Mouse (Mus musculus): ENCODE results near the gene Atcay. TPM values are rescaled to one million over a fixed set of nuclear protein-coding genes. Genes with fewer than 3 reads are reported as not detected.
A peak's percentile ranks its signal among the peaks of the same experiment; 100 is the strongest.

Atcay gene
- total and polyA plus RNA-seq, 3 experiments = 0.19 to 0.33 TPM; not detected in 1

DNA sequence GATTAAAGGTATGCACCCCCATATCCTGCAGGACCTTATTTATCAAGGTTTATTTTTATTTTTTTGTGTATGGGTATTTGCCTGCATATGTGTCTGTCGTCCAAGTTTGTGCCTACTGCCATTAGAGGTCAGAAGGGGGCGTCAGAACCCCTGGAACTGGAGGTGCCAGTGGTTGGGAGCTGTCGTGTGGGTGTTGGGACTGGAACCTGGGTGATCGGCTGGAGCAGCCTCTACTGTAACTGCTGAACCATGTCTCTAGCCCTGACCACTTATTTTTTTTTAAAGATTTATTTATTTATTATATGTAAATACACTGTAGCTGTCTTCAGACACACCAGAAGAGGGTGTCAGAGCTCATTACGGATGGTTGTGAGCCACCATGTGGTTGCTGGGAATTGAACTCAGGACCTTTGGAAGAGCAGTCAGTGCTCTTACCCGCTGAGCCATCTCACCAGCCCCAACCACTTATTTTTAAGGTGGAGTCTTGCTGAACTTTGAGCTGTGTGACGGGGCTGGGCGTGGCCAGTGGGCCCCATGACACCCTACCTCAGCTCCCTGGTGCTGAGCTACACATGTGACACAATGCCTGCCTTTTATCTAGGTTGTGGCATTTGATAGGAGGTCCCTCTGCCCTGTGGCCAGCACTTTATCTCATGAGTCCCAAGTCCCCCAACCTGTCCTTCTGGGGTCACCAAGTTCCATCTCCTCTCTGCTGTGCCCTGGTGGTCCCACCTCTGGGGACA lies 27.5 kb downstream of the Atcay start:
- Histone ChIP-seq H3K9ac (ENCODE audit: control insufficient read depth, low read depth, low read length, poor library complexity, severe bottlenecking) (no peak overlapping the region), H3K79me2 (ENCODE audit: control insufficient read depth, insufficient read depth, low read length, poor library complexity) (no peaks in the 10 kb centered on the region), H3K9me3 (replicated peaks; ENCODE audit: insufficient read depth, low read length) (no peaks in the 10 kb centered on the region), H3K36me3 (ENCODE audit: control insufficient read depth in 1 of 2, insufficient read depth in 2 of 2, low read length in 2 of 2) (no peaks in the 10 kb centered on the region; a peak in 1 of 4 replicates), H3K27me3 (ENCODE audit: control insufficient read depth in 1 of 2, insufficient read depth in 2 of 2, low read length in 2 of 2) (no peaks in the 10 kb centered on the region), H3K4me3 (ENCODE audit: control insufficient read depth in 1 of 2, insufficient read depth in 1 of 2, low read depth in 2 of 2, low read length in 2 of 2) (no peak overlapping the region), H3K4me1 (ENCODE audit: control insufficient read depth in 1 of 2, insufficient read depth in 2 of 2, low read length in 2 of 2) (peaks cover 0 to 6% of the 10 kb centered on the region in 2 experiments; a peak in 1 of 4 replicates), H3K27ac (ENCODE audit: control insufficient read depth, low read depth, low read length) (no peak overlapping the region)
- TF ChIP-seq SMC3 (IDR thresholded peaks at IDR 0.05; ENCODE audit: low read depth, low read length) (peak; percentile 46), SIN3A (IDR thresholded peaks at IDR 0.05; ENCODE audit: low read length) (peak; percentile 37; the same call in 1 of the 2 replicates), RAD21 (IDR thresholded peaks at IDR 0.05; ENCODE audit: low read depth, low read length) (peak; percentile 34), ETS1 (IDR thresholded peaks at IDR 0.05; ENCODE audit: low read depth, low read length) (no peak), USF1 (IDR thresholded peaks at IDR 0.05; ENCODE audit: low read depth, low read length) (peak; percentile 79), CTCF (IDR thresholded peaks at IDR 0.05 in 2 of 3, conservative IDR thresholded peaks at IDR 0.05 in 1 of 3; ENCODE audit: control insufficient read depth in 1 of 3, insufficient read depth in 1 of 3, low read depth in 2 of 3, low read length in 3 of 3, poor library complexity in 1 of 3, severe bottlenecking in 1 of 3) (peak; percentile 10 to 42 (median 39); a peak in 5 of 6 replicates), MAZ (IDR thresholded peaks at IDR 0.05; ENCODE audit: low read depth, low read length) (no peak; the same call in 1 of the 2 replicates), TBP (IDR thresholded peaks at IDR 0.05; ENCODE audit: low read depth, low read length) (peak; percentile 93), GATA1 (IDR thresholded peaks at IDR 0.05; ENCODE audit: low read depth, low read length) (peak; percentile 34; the same call in 1 of the 2 replicates), MXI1 (IDR thresholded peaks at IDR 0.05; ENCODE audit: low read depth, low read length) (peak; percentile 63; the same call in 1 of the 2 replicates)
- peak; percentile 83 for DNase-seq (ENCODE audit: low read depth, low spot score)

DNA sequence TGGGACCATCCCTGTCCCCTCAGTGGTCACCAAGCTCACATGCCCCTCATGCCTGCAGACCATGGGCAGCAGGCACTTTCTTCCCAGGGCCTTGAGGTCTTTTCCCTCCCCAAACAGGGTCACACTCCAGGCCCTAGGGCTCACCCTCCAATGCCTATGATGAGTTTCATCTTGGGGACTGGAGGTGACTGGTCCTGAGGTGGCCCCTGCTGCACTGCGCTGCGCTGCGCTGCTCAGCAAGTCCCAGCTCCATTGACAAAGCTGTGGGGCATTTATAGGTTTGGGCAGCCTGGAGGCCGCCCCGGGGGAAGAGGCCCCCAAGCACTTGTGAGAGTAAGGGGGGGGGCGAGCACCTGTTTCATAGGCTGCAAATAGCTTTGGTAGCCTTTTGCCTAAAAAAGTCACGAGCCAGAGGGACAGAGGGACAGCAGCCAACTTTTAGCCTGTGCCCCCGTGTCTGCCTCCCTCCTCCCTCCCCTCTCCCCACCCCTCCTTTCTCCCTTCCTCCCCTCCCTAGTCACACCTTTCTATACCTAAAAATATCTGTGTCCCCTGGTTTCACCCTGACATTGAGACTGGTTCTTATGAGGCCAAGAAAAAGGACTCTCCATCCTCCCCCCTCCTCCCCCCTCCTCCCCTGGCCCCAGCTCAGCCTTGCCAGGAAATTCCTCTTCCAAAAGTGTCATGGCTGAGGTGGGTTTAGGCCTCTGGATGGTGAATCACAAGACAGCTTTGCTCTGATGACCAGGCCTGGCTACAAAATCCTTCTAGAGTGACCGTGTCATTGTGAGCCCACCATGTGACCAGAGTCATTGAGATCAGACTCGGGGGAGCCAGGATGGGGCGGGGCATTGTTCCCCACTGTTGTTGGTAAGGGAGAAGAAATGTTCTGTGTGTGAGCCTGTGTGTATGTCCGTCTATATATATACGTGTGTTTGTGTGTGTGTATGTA lies 28.6 kb downstream of the Atcay start, which contains the start of gene Nmrk2:
TSS of gene Nmrk2 (minus strand) at position 245 of the 952 bp plus-strand sequence.
- Histone ChIP-seq H3K4me1 (ENCODE audit: control insufficient read depth in 1 of 2, insufficient read depth in 2 of 2, low read length in 2 of 2) (peaks cover 0 to 6% of the 10 kb centered on the region in 2 experiments; a peak in 1 of 4 replicates), H3K9me3 (replicated peaks; ENCODE audit: insufficient read depth, low read length) (no peaks in the 10 kb centered on the region), H3K4me3 (ENCODE audit: control insufficient read depth in 1 of 2, insufficient read depth in 1 of 2, low read depth in 2 of 2, low read length in 2 of 2) (no peak within 1 kb of the TSS), H3K36me3 (ENCODE audit: control insufficient read depth in 1 of 2, insufficient read depth in 2 of 2, low read length in 2 of 2) (no peaks in the 10 kb centered on the region; a peak in 1 of 4 replicates), H3K9ac (ENCODE audit: control insufficient read depth, low read depth, low read length, poor library complexity, severe bottlenecking) (no peak within 1 kb of the TSS), H3K79me2 (ENCODE audit: control insufficient read depth, insufficient read depth, low read length, poor library complexity) (no peaks in the 10 kb centered on the region), H3K27me3 (ENCODE audit: control insufficient read depth in 1 of 2, insufficient read depth in 2 of 2, low read length in 2 of 2) (no peaks in the 10 kb centered on the region), H3K27ac (ENCODE audit: control insufficient read depth, low read depth, low read length) (no peak within 1 kb of the TSS)
- TF ChIP-seq RCOR1 (IDR thresholded peaks at IDR 0.05; ENCODE audit: low read depth, low read length) (no peak), ZKSCAN1 (IDR thresholded peaks at IDR 0.05; ENCODE audit: low read depth, low read length) (no peak), BHLHE40 (IDR thresholded peaks at IDR 0.05; ENCODE audit: borderline replicate concordance, low read depth, low read length) (no peak), MAX (IDR thresholded peaks at IDR 0.05; ENCODE audit: low read length) (no peak), CTCF (IDR thresholded peaks at IDR 0.05 in 2 of 3, conservative IDR thresholded peaks at IDR 0.05 in 1 of 3; ENCODE audit: control insufficient read depth in 1 of 3, insufficient read depth in 1 of 3, low read depth in 2 of 3, low read length in 3 of 3, poor library complexity in 1 of 3, severe bottlenecking in 1 of 3) (no peak), MYB (IDR thresholded peaks at IDR 0.05; ENCODE audit: low read depth, low read length) (no peak), MYC (IDR thresholded peaks at IDR 0.05; ENCODE audit: low read depth, low read length) (no peak), SIN3A (IDR thresholded peaks at IDR 0.05; ENCODE audit: low read length) (no peak), GABPA (IDR thresholded peaks at IDR 0.05; ENCODE audit: low read depth, low read length) (no peak), UBTF (IDR thresholded peaks at IDR 0.05; ENCODE audit: borderline replicate concordance, insufficient read depth, low read depth, low read length) (no peak), SMC3 (IDR thresholded peaks at IDR 0.05; ENCODE audit: low read depth, low read length) (no peak), EP300 (IDR thresholded peaks at IDR 0.05; ENCODE audit: low read depth in 1 of 2, low read length in 2 of 2) (no peak), KAT2A (conservative IDR thresholded peaks at IDR 0.05; ENCODE audit: low read depth, low read length) (no peak), TCF12 (IDR thresholded peaks at IDR 0.05; ENCODE audit: low read depth, low read length) (no peak), MXI1 (IDR thresholded peaks at IDR 0.05; ENCODE audit: low read depth, low read length) (no peak), RAD21 (IDR thresholded peaks at IDR 0.05; ENCODE audit: low read depth, low read length) (no peak), ZMIZ1 (IDR thresholded peaks at IDR 0.05; ENCODE audit: low read depth, low read length) (no peak), POLR2A (IDR thresholded peaks at IDR 0.05; ENCODE audit: control insufficient read depth in 1 of 2, insufficient read depth in 1 of 2, low read depth in 1 of 2, low read length in 2 of 2, poor library complexity in 1 of 2) (no peak), ZC3H11A (IDR thresholded peaks at IDR 0.05; ENCODE audit: low read depth, low read length) (no peak)
- no peak for DNase-seq (ENCODE audit: low read depth, low spot score)

All from MEL (cell line).